Mouse (Mus musculus) G1E (cell line): ENCODE data around the gene Mettl5. TPM values are rescaled to one million over a fixed set of nuclear protein-coding genes. Genes with fewer than 3 reads are reported as not detected.

Experiments used
- ATAC-seq: 2 replicates; pipeline ENCODE4 v1.8.0; 2016; ENCODE audit warnings: mild to moderate bottlenecking; ENCODE audit not compliant: insufficient number of reproducible peaks, poor library complexity, low FRiP score, severe bottlenecking; ENCODE audit errors: extremely low read depth
- DNase-seq: peaks from one replicate; pipeline ENCODE4 v3.0.0; 2012; ENCODE audit warnings: low spot score
- H3K27me3 ChIP-seq: 2 replicates; pipeline ENCODE4 v1.6.1; 2012; ENCODE audit warnings: mild to moderate bottlenecking, low read length, inconsistent platforms; ENCODE audit not compliant: insufficient read depth
- H3K36me3 ChIP-seq: replicated peaks from 2 replicates; pipeline ENCODE3; 2012; ENCODE audit warnings: mild to moderate bottlenecking, inconsistent platforms
- H3K4me1 ChIP-seq: 2 replicates; pipeline ENCODE4 v1.6.1; 2012; ENCODE audit warnings: low read depth, low read length, inconsistent platforms, mixed read lengths; ENCODE audit not compliant: insufficient read depth
- H3K4me3 ChIP-seq: 2 replicates; pipeline ENCODE4 v1.5.1; 2012; ENCODE audit warnings: low read depth, mild to moderate bottlenecking, inconsistent platforms, low read length, moderate library complexity, mixed read lengths
- H3K9me3 ChIP-seq: replicated peaks from 2 replicates; pipeline ENCODE4 v1.6.1; 2012; ENCODE audit warnings: inconsistent platforms
- CTCF ChIP-seq: IDR thresholded peaks from 2 replicates; pipeline ENCODE4 v1.5.1; 2012; ENCODE audit warnings: low read depth, low read length, inconsistent platforms, mixed read lengths
- GATA1 ChIP-seq: IDR thresholded peaks from 2 replicates; pipeline ENCODE4 v1.6.1; 2012; ENCODE audit warnings: borderline replicate concordance, low read length, inconsistent platforms, mixed read lengths
- GATA2 ChIP-seq: IDR thresholded peaks from 2 replicates; pipeline ENCODE4 v1.6.1; 2012; ENCODE audit warnings: low read depth, low read length, inconsistent platforms, borderline replicate concordance
- POLR2AphosphoS5 ChIP-seq: IDR thresholded peaks from 2 replicates; pipeline ENCODE4 v1.6.1; 2012; ENCODE audit warnings: low read depth, low read length, inconsistent platforms; ENCODE audit not compliant: insufficient replicate concordance
- TAL1 ChIP-seq: conservative IDR thresholded peaks from 2 replicates; pipeline ENCODE4 v1.6.1; 2012; ENCODE audit warnings: low read depth, low read length, inconsistent platforms, mixed read lengths
- polyA plus RNA-seq: library from polyadenylated mRNA; stranded (reverse); fragments of >175 nt; gene quantifications from 2 replicates; pipeline ENCODE4 v1.2.3, GENCODE M21; 2012
- total RNA-seq, 2 experiments: library from RNA; stranded (forward) in 1 of 2; stranded (reverse) in 1 of 2; fragments of 200-1000 nt in 1 of 2; fragments of >200 nt in 1 of 2; fragmentation: Nextera tagmentation in 1 of 2; gene quantifications; 2 replicates each; pipeline ENCODE4 v1.2.3; 2014 to 2017

Gene Mettl5
- total and polyA plus RNA-seq, 3 experiments = 28.1 to 76.4 (median 36.9) TPM

DNA sequence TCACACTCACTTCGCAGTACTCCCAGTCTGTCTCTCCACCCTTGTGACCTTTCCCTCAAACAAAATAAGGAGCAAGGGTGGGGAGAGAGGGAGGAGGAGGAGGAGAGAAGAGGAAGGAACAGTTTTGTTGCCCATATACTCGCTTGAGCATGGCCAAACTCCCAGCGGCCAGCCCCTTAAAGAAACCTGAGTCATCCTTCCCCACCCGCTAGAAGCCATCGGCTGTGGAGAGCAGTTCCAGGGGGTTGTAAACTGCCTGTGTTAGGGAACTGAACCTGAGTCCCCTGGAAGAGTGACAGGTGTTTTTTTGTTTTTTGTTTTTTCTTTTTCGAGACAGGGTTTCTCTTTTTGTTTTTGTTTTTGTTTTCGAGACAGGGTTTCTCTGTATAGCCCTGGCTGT, 5.4 kb upstream of the Mettl5 start:
- Histone ChIP-seq H3K4me1 (peaks cover 38% of the 10 kb centered on the region), H3K36me3 (no peaks in the 10 kb centered on the region)
- no peak for DNase-seq

GRCm38 (mm10) chr2:69888957-69889356, 3.5 kb upstream of the Mettl5 start:
- Histone ChIP-seq H3K4me1 (peaks cover 47% of the 10 kb centered on the region), H3K27me3 (no peaks in the 10 kb centered on the region), H3K4me3 (no peak overlapping the region), H3K9me3 (no peaks in the 10 kb centered on the region), H3K36me3 (no peaks in the 10 kb centered on the region)
- ATAC-seq (no peak), DNase-seq (no peak)
- TF ChIP-seq TAL1 (no peak), GATA1 (no peak), CTCF (no peak), GATA2 (no peak), POLR2AphosphoS5 (no peak)

More for the DNA sequence above, 5.4 kb upstream of the Mettl5 start:
- peak; percentile 49 for ATAC-seq
- Histone ChIP-seq H3K4me3 (no peak overlapping the region; the same call in 1 of the 2 replicates), H3K27me3 (no peaks in the 10 kb centered on the region), H3K9me3 (no peaks in the 10 kb centered on the region)
- TF ChIP-seq GATA1 (no peak), GATA2 (no peak), POLR2AphosphoS5 (no peak), CTCF (no peak), TAL1 (no peak)

DNA sequence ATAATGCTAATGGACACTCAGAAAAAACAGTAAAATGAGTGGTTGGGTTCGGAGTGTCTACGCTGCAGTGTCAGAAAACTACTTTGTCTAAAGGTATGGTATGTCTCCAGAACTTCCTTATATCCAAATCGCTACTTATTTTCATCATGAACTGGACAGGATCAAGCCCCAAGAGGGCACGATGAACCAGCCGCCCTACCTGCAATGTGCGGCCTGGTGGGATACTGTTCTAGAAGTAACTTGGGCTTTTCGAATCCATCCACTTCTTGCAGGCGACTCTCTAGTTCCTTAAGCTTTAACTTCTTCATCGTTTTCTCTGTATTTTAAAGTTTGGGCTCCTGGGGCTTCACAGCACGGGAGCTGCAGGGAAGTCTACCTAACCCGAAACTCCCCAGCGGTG, 365 bp downstream of the Mettl5 start:
- Histone ChIP-seq H3K36me3 (peaks cover 11% of the 10 kb centered on the region), H3K27me3 (no peaks in the 10 kb centered on the region), H3K4me3 (peak overlapping the region; percentile 80), H3K4me1 (peaks cover 22% of the 10 kb centered on the region), H3K9me3 (no peaks in the 10 kb centered on the region)
- DNase-seq (no peak), ATAC-seq (no peak)
- TF ChIP-seq CTCF (no peak), GATA2 (no peak), POLR2AphosphoS5 (no peak), TAL1 (no peak), GATA1 (no peak)

- Histone ChIP-seq H3K4me1 (peaks cover 22% of the 10 kb centered on the region), H3K4me3 (peak overlapping the region; percentile 80), H3K9me3 (no peaks in the 10 kb centered on the region), H3K36me3 (peaks cover 16% of the 10 kb centered on the region), H3K27me3 (no peaks in the 10 kb centered on the region)
- no peak for ATAC-seq
- no peak for TF ChIP-seq TAL1
- no peak for TF ChIP-seq GATA1
- no peak for TF ChIP-seq POLR2AphosphoS5
- TF ChIP-seq GATA2 = no peak
- TF ChIP-seq CTCF = no peak
- no peak for DNase-seq
These were observed 834 bp downstream of the Mettl5 start for GRCm38 (mm10) chr2:69884581-69884980.

- ATAC-seq (no peak), DNase-seq (no peak)
These were observed 1.4 kb downstream of the Mettl5 start for GRCm38 (mm10) chr2:69883990-69884391.

DNA sequence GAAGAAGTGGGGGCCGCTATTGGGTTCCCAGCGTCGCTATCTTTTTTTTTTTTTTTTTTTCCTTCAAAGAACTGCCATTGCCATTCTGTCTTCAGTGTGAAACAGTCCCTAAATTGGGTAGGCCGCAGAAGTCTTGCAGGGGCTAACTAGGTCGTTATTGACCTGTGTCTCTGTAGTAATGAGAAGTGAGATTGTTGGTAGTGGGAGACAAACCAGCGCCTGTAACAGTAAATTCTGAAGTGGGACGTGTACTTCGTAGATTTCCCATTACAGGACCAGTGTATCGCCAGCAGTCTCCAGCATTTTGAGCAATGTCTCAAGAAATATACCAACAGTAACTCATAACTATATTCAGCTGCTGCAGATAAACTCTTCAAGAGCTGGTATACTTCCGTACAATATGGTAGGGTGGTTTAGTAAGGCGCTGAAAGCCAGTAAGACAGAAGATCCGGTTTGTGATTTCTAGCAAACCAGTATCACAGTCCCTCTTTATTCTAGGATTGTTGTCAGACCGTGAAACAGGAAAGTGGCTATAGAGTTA, 23.2 kb downstream of the Mettl5 start:
- ATAC-seq (0 out of 2 replicates have a peak, but pooled peaks have one; percentile 22), DNase-seq (no peak)
- TF ChIP-seq TAL1 = no peak
- no peak for TF ChIP-seq GATA1
- no peak for TF ChIP-seq CTCF
- TF ChIP-seq GATA2 = no peak
- no peak for TF ChIP-seq POLR2AphosphoS5
- H3K27me3 ChIP-seq = no peaks in the 10 kb centered on the region
- H3K4me1 ChIP-seq = peaks cover 23% of the 10 kb centered on the region
- no peaks in the 10 kb centered on the region for H3K9me3 ChIP-seq
- peaks cover 24% of the 10 kb centered on the region for H3K36me3 ChIP-seq
- H3K4me3 ChIP-seq = peak overlapping the region; percentile 94

More at GRCm38 (mm10) chr2:69883990-69884391, 1.4 kb downstream of the Mettl5 start:
- Histone ChIP-seq H3K9me3 (no peaks in the 10 kb centered on the region), H3K4me3 (peak overlapping the region; percentile 80), H3K4me1 (peaks cover 22% of the 10 kb centered on the region), H3K36me3 (peaks cover 22% of the 10 kb centered on the region), H3K27me3 (no peaks in the 10 kb centered on the region)
- no peak for TF ChIP-seq GATA1
